ENCODE assay signal across 17 mouse cellular contexts in the genomic region with DNA sequence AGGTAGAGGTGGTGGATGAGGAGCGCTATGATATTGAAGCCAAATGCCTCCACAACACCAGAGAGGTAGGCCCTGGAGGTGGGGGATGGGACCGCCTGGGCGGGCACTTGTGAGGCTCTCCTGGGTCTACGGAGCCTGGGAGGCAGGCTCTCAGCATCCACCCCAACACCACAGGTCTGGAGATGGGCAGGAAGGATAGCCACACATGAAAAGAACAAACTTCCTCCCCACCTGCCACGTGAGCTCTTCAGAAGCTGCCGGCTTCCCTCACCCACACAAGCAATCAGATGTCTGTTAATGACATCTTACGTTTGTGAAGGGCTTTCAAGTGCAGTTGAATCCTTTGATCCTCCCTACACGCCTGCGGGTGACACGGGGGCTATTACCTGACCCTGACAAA. TPM values are rescaled to one million over a fixed set of nuclear protein-coding genes. Genes with fewer than 3 reads are reported as not detected.
DNase-seq lines count a peak whose midpoint lies in the region; ATAC-seq and TF ChIP-seq lines count a peak whose summit lies in the region.
"Had no signal": no experiment of that assay in that cellular context is flagged by ENCODE, and none has a peak within 500 bp of the region (broad histone marks: within the 10 kb centered on the region; RNA-seq: fewer than 3 reads in every experiment).

No protein-coding gene starts in this region.

- no peak overlapping the region for H3K4me3 ChIP-seq in lung, embryonic 16.5 days (ENCODE audit: low read length)
- no peak overlapping the region for H3K4me3 ChIP-seq in thymus, adult 2 months (ENCODE audit: control insufficient read depth, insufficient read depth, low read length)
- H3K4me3 ChIP-seq: forebrain, embryonic 13.5 days; limb, embryonic 15.5 days; neural tube, embryonic 13.5 days had no signal

- H3K9ac ChIP-seq in lung, embryonic 16.5 days (ENCODE audit: low read length) = no peak overlapping the region
- H3K9ac ChIP-seq: forebrain, embryonic 13.5 days; limb, embryonic 15.5 days; neural tube, embryonic 13.5 days had no signal

- no peaks in the 10 kb centered on the region for H3K27me3 ChIP-seq in lung, embryonic 16.5 days (ENCODE audit: control insufficient read depth, insufficient read depth, low read depth, low read length)
- H3K27me3 ChIP-seq in thymus, adult 2 months (ENCODE audit: control insufficient read depth, insufficient read depth, low read length) = no peaks in the 10 kb centered on the region
- H3K27me3 ChIP-seq: limb, embryonic 15.5 days; neural tube, embryonic 13.5 days had no signal

- no peak overlapping the region for H3K27ac ChIP-seq in lung, embryonic 16.5 days (ENCODE audit: low read length)
- no peak overlapping the region for H3K27ac ChIP-seq in thymus, adult 2 months (ENCODE audit: control insufficient read depth, insufficient read depth, low read length)
- H3K27ac ChIP-seq: forebrain, embryonic 13.5 days; hindbrain, postnatal 0 days; limb, embryonic 15.5 days; neural tube, embryonic 13.5 days had no signal

- TF ChIP-seq POLR2A in thymus, adult 2 months (IDR thresholded peaks at IDR 0.05; ENCODE audit: control insufficient read depth, extremely low read depth, insufficient read depth, low read length, poor library complexity) = no peak

- 19% methylated on average over 10 of the region's 10 CpGs for WGBS in lung, embryonic 16.5 days
- WGBS in thymus, adult 2 months = 10% methylated on average over 10 of the region's 10 CpGs

- no peak for TF ChIP-seq CTCF in thymus, adult 2 months (IDR thresholded peaks at IDR 0.05; ENCODE audit: borderline replicate concordance, control insufficient read depth, extremely low read depth, insufficient read depth, low read length, poor library complexity)

- no peak for DNase-seq in lung, adult 18-20 months
- peak; percentile 60 for DNase-seq in ZHBTc4 (ENCODE audit: low read depth, low spot score)
- peak; percentile 48 for DNase-seq in thymus, adult 2 months
- no peak for DNase-seq in adrenal gland, adult (ENCODE audit: inconsistent age in 2 of 2, low spot score in 1 of 2)
- DNase-seq in kidney, postnatal 36 days = no peak
- DNase-seq in cerebellum, adult 9-10 months = no peak
- DNase-seq: cerebellum, postnatal 10 days; embryo, embryonic 11 days; gastrocnemius, postnatal 36 days; heart, postnatal 36 days; lung, postnatal 36 days; right cerebral cortex, postnatal 4 days had no signal

- no peak overlapping the region for H3K4me2 ChIP-seq in lung, embryonic 16.5 days (ENCODE audit: low read depth, low read length)
- H3K4me2 ChIP-seq: forebrain, embryonic 13.5 days; limb, embryonic 15.5 days; neural tube, embryonic 13.5 days had no signal

- 0 out of 2 replicates have a peak, but pooled peaks have one; percentile 9 for ATAC-seq in lung, embryonic 16.5 days (ENCODE audit: low read depth)
- ATAC-seq: forebrain, embryonic 13.5 days; hindbrain, postnatal 0 days had no signal

- no peaks in the 10 kb centered on the region; the same call in 1 of the 2 replicates for H3K4me1 ChIP-seq in lung, embryonic 16.5 days (replicated peaks; ENCODE audit: control insufficient read depth, insufficient read depth, low read length)
- peaks cover 35% of the 10 kb centered on the region for H3K4me1 ChIP-seq in thymus, adult 2 months (replicated peaks; ENCODE audit: control insufficient read depth, insufficient read depth, low read length)

- no peaks in the 10 kb centered on the region for H3K9me3 ChIP-seq in lung, embryonic 16.5 days (ENCODE audit: control insufficient read depth, low read length)
- H3K9me3 ChIP-seq: forebrain, embryonic 13.5 days; limb, embryonic 15.5 days; neural tube, embryonic 13.5 days had no signal

- H3K36me3 ChIP-seq in lung, embryonic 16.5 days (ENCODE audit: control insufficient read depth, insufficient read depth, low read length) = no peaks in the 10 kb centered on the region
- H3K36me3 ChIP-seq in thymus, adult 2 months (ENCODE audit: control insufficient read depth, insufficient read depth, low read length) = no peaks in the 10 kb centered on the region
- H3K36me3 ChIP-seq: limb, embryonic 15.5 days; neural tube, embryonic 13.5 days had no signal

RNA-seq across cellular contexts. Expression of gene Lad1, which starts 10.9 kb away (rescaled TPM):
- 14.1 and 16.2 TPM in 2 replicates for polyA plus RNA-seq in lung, embryonic 16.5 days (2015; fragmentation: Nextera tagmentation; extraction: Ambion mirVana)
- polyA plus RNA-seq in thymus, adult 2 months (2012; rRNA removed) = 36.0 and 38.7 TPM in 2 replicates

RNA-seq across cellular contexts. Expression of gene Tnni1, which starts 28.3 kb away (rescaled TPM):
- polyA plus RNA-seq in lung, embryonic 16.5 days (2015; fragmentation: Nextera tagmentation; extraction: Ambion mirVana) = 92.3 and 105 TPM in 2 replicates
- polyA plus RNA-seq in thymus, adult 2 months (2012; rRNA removed) = 2.1 and 2.2 TPM in 2 replicates

RNA-seq across cellular contexts. Expression of gene Tnnt2, which starts 28.6 kb away (rescaled TPM):
- 130 and 158 TPM in 2 replicates for polyA plus RNA-seq in lung, embryonic 16.5 days (2015; fragmentation: Nextera tagmentation; extraction: Ambion mirVana)
- 6.7 and 90.4 TPM in 2 replicates for polyA plus RNA-seq in thymus, adult 2 months (2012; rRNA removed)

RNA-seq across cellular contexts. Expression of gene Phlda3, which starts 41.6 kb away (rescaled TPM):
- polyA plus RNA-seq in lung, embryonic 16.5 days (2015; fragmentation: Nextera tagmentation; extraction: Ambion mirVana) = 62.8 and 63.2 TPM in 2 replicates
- 62.1 and 67.6 TPM in 2 replicates for polyA plus RNA-seq in thymus, adult 2 months (2012; rRNA removed)

Comparison
In these comparisons a context has a peak if more than half of its experiments do, and no peak if none do; other contexts are left out.
1. DNase-seq: peak in ZHBTc4 (single experiment) and thymus, adult 2 months (single experiment); none in lung, adult 18-20 months (0 of 2), adrenal gland, adult (0 of 2), kidney, postnatal 36 days (0 of 2) and cerebellum, adult 9-10 months (single experiment).
2. RNA of gene Tnni1, which starts 28.3 kb away (polyA plus RNA-seq): 92.3 to 105 TPM in lung, embryonic 16.5 days; 2.1 to 2.2 TPM in thymus, adult 2 months; every median in the first group is over 10 times any median in the second.